Mouse (Mus musculus): ENCODE data around the gene Fus.

Gene Fus

GRCm38 (mm10) chr7:127946470-127947023 is 20.7 kb upstream of the Fus start, which contains the start of gene Prss36:
Gene Prss36, minus strand, starts transcription at chr7:127946725.
- DNase-seq, result no peak

- no peak for DNase-seq
Observed at GRCm38 (mm10) chr7:127952864-127953581, 14.2 kb upstream of the Fus start.

GRCm38 (mm10) chr7:127959364-127959763 is 7.9 kb upstream of the Fus start:
- DNase-seq, result peak; percentile 68

GRCm38 (mm10) chr7:127966371-127966918 is 812 bp upstream of the Fus start:
- DNase-seq, result peak; percentile 32

GRCm38 (mm10) chr7:127967922-127968828 is 918 bp downstream of the Fus start:
- peak; percentile 78 for DNase-seq

GRCm38 (mm10) chr7:127974413-127974930 is 7.2 kb downstream of the Fus start:
- no peak for DNase-seq

- DNase-seq, result no peak
Observed at GRCm38 (mm10) chr7:127978856-127979255, 11.6 kb downstream of the Fus start.

- no peak for DNase-seq
Observed at GRCm38 (mm10) chr7:127980606-127981005, 13.3 kb downstream of the Fus start.

GRCm38 (mm10) chr7:127988904-127989303 is 21.6 kb downstream of the Fus start:
- no peak for DNase-seq

- peak; percentile 73 for DNase-seq
Observed at GRCm38 (mm10) chr7:127991643-127992487, 24.6 kb downstream of the Fus start.

GRCm38 (mm10) chr7:127992488-127993340 is 25.5 kb downstream of the Fus start:
- DNase-seq, result no peak

GRCm38 (mm10) chr7:127993341-127993977 is 26.2 kb downstream of the Fus start, which contains the start of gene Pycard:
Gene Pycard, minus strand, starts transcription at chr7:127993867.
- peak; percentile 64 for DNase-seq

GRCm38 (mm10) chr7:127999436-127999835 is 32.2 kb downstream of the Fus start:
- DNase-seq, result no peak

GRCm38 (mm10) chr7:128000068-128000950 is 33.1 kb downstream of the Fus start:
- DNase-seq, result no peak

- no peak for DNase-seq
Observed at GRCm38 (mm10) chr7:128003098-128003497, 35.8 kb downstream of the Fus start.

GRCm38 (mm10) chr7:128003688-128004087 is 36.4 kb downstream of the Fus start, which contains the start of gene Trim72:
Gene Trim72, plus strand, starts transcription at chr7:128003949.
- no peak for DNase-seq

- DNase-seq, result no peak
Observed at GRCm38 (mm10) chr7:128004150-128004486, 36.9 kb downstream of the Fus start.

- peak; percentile 83 for DNase-seq
Observed at GRCm38 (mm10) chr7:128004487-128005362, 37.5 kb downstream of the Fus start.

Data from kidney, adult 9 months (tissue).